Mouse (Mus musculus): Measurements from ENCODE around the gene Wdr45. TPM values are rescaled to one million over a fixed set of nuclear protein-coding genes. Genes with fewer than 3 reads are reported as not detected.

The Wdr45 gene
- polyA plus RNA-seq, 1 experiment from 2014 or later = 28.8 TPM

DNA sequence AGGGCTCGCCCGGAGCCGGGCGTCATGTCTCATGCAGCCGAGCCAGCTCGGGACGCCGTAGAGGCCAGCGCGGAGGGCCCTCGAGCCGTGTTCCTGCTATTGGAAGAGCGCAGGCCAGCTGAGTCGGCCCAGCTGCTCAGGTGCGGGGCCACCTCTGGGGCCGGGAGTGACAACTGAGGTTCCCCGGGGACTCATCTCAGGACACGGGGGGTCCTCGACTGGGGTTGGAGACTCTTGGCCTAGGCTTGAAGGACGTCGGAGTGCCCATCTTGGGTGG lies 48.7 kb downstream of the Wdr45 start:
- Histone ChIP-seq H3K36me3 (ENCODE audit: control insufficient read depth, insufficient read depth, low read length) (peaks cover 4% of the 10 kb centered on the region; the same call in 1 of the 2 replicates), H3K27ac (ENCODE audit: low read length) (peak overlapping the region; percentile 39; the same call in 1 of the 2 replicates), H3K9ac (replicated peaks; ENCODE audit: low read depth, low read length) (peak overlapping the region; percentile 63), H3K27me3 (ENCODE audit: control insufficient read depth, insufficient read depth, low read length) (no peaks in the 10 kb centered on the region), H3K4me2 (replicated peaks; ENCODE audit: low read depth, low read length) (peak overlapping the region; percentile 57), H3K9me3 (ENCODE audit: control insufficient read depth, low read depth, low read length) (no peaks in the 10 kb centered on the region), H3K4me1 (ENCODE audit: control insufficient read depth, insufficient read depth, low read length) (no peaks in the 10 kb centered on the region), H3K4me3 (ENCODE audit: low read depth, low read length) (peak overlapping the region; percentile 57)
- 19% methylated on average over 21 of the region's 21 CpGs for WGBS
- ATAC-seq (ENCODE audit: insufficient number of reproducible peaks, insufficient read depth, low FRiP score, low read depth) = 0 out of 2 replicates have a peak, but pooled peaks have one; percentile 1

- no peak for ATAC-seq (ENCODE audit: insufficient number of reproducible peaks, insufficient read depth, low FRiP score, low read depth)
- Histone ChIP-seq H3K4me2 (replicated peaks; ENCODE audit: low read depth, low read length) (peak overlapping the region; percentile 57), H3K4me3 (ENCODE audit: low read depth, low read length) (peak overlapping the region; percentile 57), H3K27me3 (ENCODE audit: control insufficient read depth, insufficient read depth, low read length) (no peaks in the 10 kb centered on the region), H3K4me1 (ENCODE audit: control insufficient read depth, insufficient read depth, low read length) (no peaks in the 10 kb centered on the region), H3K36me3 (ENCODE audit: control insufficient read depth, insufficient read depth, low read length) (peaks cover 4% of the 10 kb centered on the region; the same call in 1 of the 2 replicates), H3K9ac (replicated peaks; ENCODE audit: low read depth, low read length) (peak overlapping the region; percentile 63; the same call in 1 of the 2 replicates), H3K9me3 (ENCODE audit: control insufficient read depth, low read depth, low read length) (no peaks in the 10 kb centered on the region), H3K27ac (ENCODE audit: low read length) (peak overlapping the region; percentile 39; the same call in 1 of the 2 replicates)
- WGBS = 18% methylated on average over 22 of the region's 22 CpGs
Measured at GRCm38 (mm10) chrX:7763631-7764393, 49.7 kb downstream of the Wdr45 start.

- Histone ChIP-seq H3K36me3 (ENCODE audit: control insufficient read depth, insufficient read depth, low read length) (peaks cover 4% of the 10 kb centered on the region; the same call in 1 of the 2 replicates), H3K4me1 (ENCODE audit: control insufficient read depth, insufficient read depth, low read length) (no peaks in the 10 kb centered on the region), H3K4me2 (replicated peaks; ENCODE audit: low read depth, low read length) (peak overlapping the region; percentile 57), H3K27ac (ENCODE audit: low read length) (no peak overlapping the region), H3K4me3 (ENCODE audit: low read depth, low read length) (peak overlapping the region; percentile 57), H3K9me3 (ENCODE audit: control insufficient read depth, low read depth, low read length) (no peaks in the 10 kb centered on the region), H3K27me3 (ENCODE audit: control insufficient read depth, insufficient read depth, low read length) (no peaks in the 10 kb centered on the region), H3K9ac (replicated peaks; ENCODE audit: low read depth, low read length) (no peak overlapping the region)
- WGBS = 24% methylated on average over 9 of the region's 9 CpGs
- no peak for ATAC-seq (ENCODE audit: insufficient number of reproducible peaks, insufficient read depth, low FRiP score, low read depth)
Measured at GRCm38 (mm10) chrX:7764657-7765280, 50.6 kb downstream of the Wdr45 start.

GRCm38 (mm10) chrX:7765281-7765670 lies 51.1 kb downstream of the Wdr45 start:
- WGBS = 24% methylated on average over 13 of the region's 13 CpGs
- peak overlapping the region; percentile 6; the same call in 1 of the 2 replicates for H3K4me3 ChIP-seq (ENCODE audit: low read depth, low read length)
- peaks cover 4% of the 10 kb centered on the region; the same call in 1 of the 2 replicates for H3K36me3 ChIP-seq (ENCODE audit: control insufficient read depth, insufficient read depth, low read length)
- H3K4me2 ChIP-seq (replicated peaks; ENCODE audit: low read depth, low read length) = peak overlapping the region; percentile 57
- no peak for ATAC-seq (ENCODE audit: insufficient number of reproducible peaks, insufficient read depth, low FRiP score, low read depth)
- H3K27ac ChIP-seq (ENCODE audit: low read length) = no peak overlapping the region
- no peaks in the 10 kb centered on the region for H3K9me3 ChIP-seq (ENCODE audit: control insufficient read depth, low read depth, low read length)
- peak overlapping the region; percentile 6; the same call in 1 of the 2 replicates for H3K9ac ChIP-seq (replicated peaks; ENCODE audit: low read depth, low read length)
- no peaks in the 10 kb centered on the region for H3K27me3 ChIP-seq (ENCODE audit: control insufficient read depth, insufficient read depth, low read length)
- no peaks in the 10 kb centered on the region for H3K4me1 ChIP-seq (ENCODE audit: control insufficient read depth, insufficient read depth, low read length)

DNA sequence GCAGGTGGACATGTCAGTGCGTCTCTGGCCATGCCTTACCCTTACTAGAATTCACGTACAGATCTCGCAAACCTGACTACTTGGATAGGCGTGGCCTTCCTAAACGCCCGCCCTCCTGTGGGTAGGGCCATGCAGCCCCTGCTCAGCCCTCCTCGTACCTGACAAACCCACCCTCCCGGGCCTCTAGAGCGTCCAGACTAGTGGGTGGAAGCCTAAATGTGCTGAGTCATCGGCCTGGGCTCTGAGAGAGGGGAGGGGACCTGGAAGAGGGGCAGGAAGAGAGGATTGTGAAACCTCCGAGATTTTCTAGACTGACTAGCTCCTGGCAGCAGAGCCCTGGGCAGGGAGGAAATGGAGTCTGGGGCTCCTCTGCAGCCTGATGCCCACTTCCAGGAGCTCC lies 51.6 kb downstream of the Wdr45 start:
- Histone ChIP-seq H3K4me1 (ENCODE audit: control insufficient read depth, insufficient read depth, low read length) (no peaks in the 10 kb centered on the region), H3K27ac (ENCODE audit: low read length) (no peak overlapping the region), H3K9ac (replicated peaks; ENCODE audit: low read depth, low read length) (peak overlapping the region; percentile 6; the same call in 1 of the 2 replicates), H3K27me3 (ENCODE audit: control insufficient read depth, insufficient read depth, low read length) (no peaks in the 10 kb centered on the region), H3K4me2 (replicated peaks; ENCODE audit: low read depth, low read length) (peak overlapping the region; percentile 57), H3K9me3 (ENCODE audit: control insufficient read depth, low read depth, low read length) (no peaks in the 10 kb centered on the region), H3K36me3 (ENCODE audit: control insufficient read depth, insufficient read depth, low read length) (peaks cover 6% of the 10 kb centered on the region; the same call in 1 of the 2 replicates), H3K4me3 (ENCODE audit: low read depth, low read length) (peak overlapping the region; percentile 6; the same call in 1 of the 2 replicates)
- peak; percentile 75 for ATAC-seq (ENCODE audit: insufficient number of reproducible peaks, insufficient read depth, low FRiP score, low read depth)
- WGBS = 18% methylated on average over 11 of the region's 11 CpGs

GRCm38 (mm10) chrX:7769302-7770017 lies 55.3 kb downstream of the Wdr45 start:
- Histone ChIP-seq H3K36me3 (ENCODE audit: control insufficient read depth, insufficient read depth, low read length) (peaks cover 14% of the 10 kb centered on the region; the same call in 1 of the 2 replicates), H3K9ac (replicated peaks; ENCODE audit: low read depth, low read length) (no peak overlapping the region), H3K4me3 (ENCODE audit: low read depth, low read length) (no peak overlapping the region), H3K4me2 (replicated peaks; ENCODE audit: low read depth, low read length) (no peak overlapping the region), H3K27ac (ENCODE audit: low read length) (no peak overlapping the region), H3K4me1 (ENCODE audit: control insufficient read depth, insufficient read depth, low read length) (no peaks in the 10 kb centered on the region), H3K27me3 (ENCODE audit: control insufficient read depth, insufficient read depth, low read length) (no peaks in the 10 kb centered on the region), H3K9me3 (ENCODE audit: control insufficient read depth, low read depth, low read length) (no peaks in the 10 kb centered on the region)
- WGBS = 79% methylated on average over 7 of the region's 7 CpGs
- no peak for ATAC-seq (ENCODE audit: insufficient number of reproducible peaks, insufficient read depth, low FRiP score, low read depth)

DNA sequence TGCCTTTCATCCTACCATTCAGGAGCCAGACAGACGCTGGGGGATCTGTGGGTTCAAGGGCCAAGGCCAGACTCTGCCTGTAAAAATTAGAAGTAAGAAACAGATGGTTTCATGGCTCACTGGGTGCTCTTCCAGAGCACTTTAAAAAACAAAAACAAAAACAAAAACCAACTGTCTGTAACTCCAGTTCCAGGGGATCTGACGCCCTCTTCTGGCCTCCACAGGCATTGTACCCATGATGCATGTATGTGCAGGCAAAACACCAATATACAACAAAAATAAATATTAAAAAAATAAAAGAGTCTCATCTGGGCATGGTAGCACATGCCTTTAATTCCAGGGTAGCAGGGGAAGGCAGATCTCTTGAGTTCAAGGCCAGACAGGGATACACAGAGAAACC lies 58.6 kb downstream of the Wdr45 start:
- H3K27ac ChIP-seq (ENCODE audit: low read length) = no peak overlapping the region
- H3K27me3 ChIP-seq (ENCODE audit: control insufficient read depth, insufficient read depth, low read length) = no peaks in the 10 kb centered on the region
- H3K9ac ChIP-seq (replicated peaks; ENCODE audit: low read depth, low read length) = no peak overlapping the region
- no peaks in the 10 kb centered on the region for H3K4me1 ChIP-seq (ENCODE audit: control insufficient read depth, insufficient read depth, low read length)
- no peaks in the 10 kb centered on the region for H3K9me3 ChIP-seq (ENCODE audit: control insufficient read depth, low read depth, low read length)
- no peak overlapping the region for H3K4me3 ChIP-seq (ENCODE audit: low read depth, low read length)
- WGBS = 57% methylated on average over 2 of the region's 2 CpGs
- no peak for ATAC-seq (ENCODE audit: insufficient number of reproducible peaks, insufficient read depth, low FRiP score, low read depth)
- peaks cover 11% of the 10 kb centered on the region; the same call in 1 of the 2 replicates for H3K36me3 ChIP-seq (ENCODE audit: control insufficient read depth, insufficient read depth, low read length)
- no peak overlapping the region for H3K4me2 ChIP-seq (replicated peaks; ENCODE audit: low read depth, low read length)

DNA sequence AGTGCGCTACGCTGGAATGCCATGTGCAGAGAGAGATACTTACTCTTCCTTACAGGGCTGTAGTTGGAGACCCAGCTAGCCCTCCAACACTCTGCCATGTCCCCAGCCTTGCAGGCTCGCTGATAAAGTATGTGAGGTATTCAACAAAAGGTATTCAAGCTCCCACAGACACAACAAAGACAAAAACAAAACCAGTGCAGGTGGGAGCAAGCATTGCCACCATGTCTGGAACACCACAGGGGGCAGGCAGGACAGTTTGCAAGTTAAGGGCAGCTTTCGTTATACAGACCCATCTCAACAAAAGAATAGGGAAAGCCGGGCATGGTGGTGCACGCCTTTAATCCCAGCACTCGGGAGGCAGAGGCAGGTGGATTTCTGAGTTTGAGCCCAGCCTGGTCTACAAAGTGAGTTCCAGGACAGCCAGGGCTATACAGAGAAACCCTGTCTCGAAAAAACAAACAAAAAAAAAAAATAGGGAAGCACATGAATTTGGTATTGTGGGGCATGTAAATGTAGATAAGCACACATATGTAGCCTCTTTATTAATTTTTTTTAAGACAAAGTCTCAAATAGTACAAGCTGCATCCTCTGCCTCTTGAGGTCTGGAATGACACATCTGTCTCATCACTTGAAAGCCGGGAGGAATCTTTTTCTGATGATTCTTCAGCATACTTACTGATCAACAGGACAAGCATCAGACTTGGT lies 61.5 kb downstream of the Wdr45 start:
- 75% methylated on average over 9 of the region's 9 CpGs for WGBS
- Histone ChIP-seq H3K36me3 (ENCODE audit: control insufficient read depth, insufficient read depth, low read length) (peaks cover 8% of the 10 kb centered on the region; the same call in 1 of the 2 replicates), H3K9ac (replicated peaks; ENCODE audit: low read depth, low read length) (no peak overlapping the region), H3K27ac (ENCODE audit: low read length) (no peak overlapping the region), H3K4me3 (ENCODE audit: low read depth, low read length) (no peak overlapping the region), H3K4me1 (ENCODE audit: control insufficient read depth, insufficient read depth, low read length) (no peaks in the 10 kb centered on the region), H3K27me3 (ENCODE audit: control insufficient read depth, insufficient read depth, low read length) (no peaks in the 10 kb centered on the region), H3K4me2 (replicated peaks; ENCODE audit: low read depth, low read length) (no peak overlapping the region), H3K9me3 (ENCODE audit: control insufficient read depth, low read depth, low read length) (no peaks in the 10 kb centered on the region)
- ATAC-seq (ENCODE audit: insufficient number of reproducible peaks, insufficient read depth, low FRiP score, low read depth) = no peak
